Mouse (Mus musculus): ENCODE measurements around the gene Psg16.
"Not testable (repeated sequence)": the region's sequence is repeated elsewhere in the genome, so short reads cannot be mapped to it uniquely, and the experiment has no call there.

Psg16 gene

GRCm38 (mm10) chr7:17091280-17091679 is 17.4 kb downstream of the Psg16 start:
- no peak for DNase-seq (ENCODE audit: low read depth, low spot score)

DNA sequence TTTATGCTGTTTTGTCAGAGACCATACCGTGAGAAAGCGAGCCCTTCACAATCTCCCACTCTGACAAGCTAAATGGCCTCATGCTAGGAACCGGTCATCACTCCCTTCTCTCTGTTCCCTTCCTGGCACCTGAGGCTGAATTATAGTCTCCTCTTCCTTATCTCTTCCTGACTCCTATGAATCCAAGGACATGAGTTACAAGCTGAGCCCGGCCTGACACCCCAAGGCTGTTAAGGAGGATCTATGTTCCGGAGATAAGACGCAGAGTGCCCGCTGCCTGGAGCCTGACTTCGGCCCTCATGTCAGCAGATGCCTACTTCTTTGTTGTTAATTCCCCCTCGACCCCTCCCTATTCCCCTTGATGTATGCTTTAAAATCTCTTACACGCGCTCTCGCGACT is 27.8 kb downstream of the Psg16 start:
- DNase-seq (ENCODE audit: low read depth, low spot score): not testable (repeated sequence)

DNA sequence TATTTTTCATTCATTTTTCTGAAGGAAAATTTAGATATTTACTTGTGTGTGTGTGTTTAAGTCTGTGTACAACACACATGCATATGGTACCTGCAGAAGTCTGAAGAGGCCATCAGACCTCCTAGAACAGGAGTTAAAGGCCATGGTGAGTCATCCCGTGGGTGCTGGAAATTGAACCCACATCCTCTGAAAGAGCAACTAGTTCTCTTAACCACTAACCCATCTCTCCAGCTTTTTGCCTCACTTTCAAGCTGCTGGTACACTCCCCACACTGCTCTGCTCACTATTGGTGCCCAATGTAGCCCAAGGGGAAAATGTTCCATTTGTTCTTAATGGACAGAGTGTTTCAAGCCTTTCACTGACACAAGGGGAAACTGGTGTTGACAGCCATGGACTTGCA is 61.5 kb downstream of the Psg16 start:
- DNase-seq (ENCODE audit: low read depth, low spot score): no peak

DNA sequence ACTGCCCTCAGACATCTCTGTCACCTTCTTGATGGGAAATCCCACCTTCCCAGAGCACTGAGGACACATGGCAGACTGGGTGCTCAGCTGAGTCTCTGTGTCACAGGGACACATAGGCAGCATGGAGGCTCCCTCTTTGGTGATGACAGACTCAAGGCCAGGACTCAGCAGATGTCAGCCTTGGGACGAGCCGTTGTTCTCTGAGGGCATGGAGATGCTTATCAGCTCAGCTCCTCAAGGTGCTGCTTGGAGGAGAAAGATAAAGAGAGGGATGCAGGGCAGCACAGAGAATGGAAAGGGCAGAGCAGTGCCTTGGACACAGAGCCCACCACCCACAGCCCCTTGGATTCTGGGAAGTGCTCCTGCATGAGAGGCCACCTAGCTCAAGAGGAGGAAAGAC is 76.1 kb downstream of the Psg16 start, which contains the start of gene Ceacam3:
Gene Ceacam3, plus strand, starts transcription at position 352 of the 400 bp plus-strand sequence.
- DNase-seq (ENCODE audit: low read depth, low spot score): no peak

DNA sequence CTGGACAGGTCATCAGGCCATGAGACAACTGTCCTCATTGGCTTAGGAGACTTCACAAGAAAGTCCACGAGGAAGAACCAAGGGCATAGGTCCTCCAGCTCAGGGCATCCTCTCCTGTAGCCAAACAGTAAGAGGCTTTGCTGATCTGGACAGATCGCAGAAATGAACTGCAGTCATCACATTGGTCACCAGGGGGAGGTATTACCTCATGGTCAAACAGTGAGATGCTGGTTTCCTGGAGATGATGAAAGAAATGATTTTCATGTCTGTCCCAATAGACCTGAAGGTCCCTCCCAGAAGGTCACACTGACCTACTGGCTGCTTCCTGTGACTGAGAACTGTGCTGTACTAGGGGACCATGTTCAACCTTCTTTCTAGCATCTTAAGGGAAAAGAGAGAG is 81.8 kb downstream of the Psg16 start:
- DNase-seq (ENCODE audit: low read depth, low spot score): no peak

GRCm38 (mm10) chr7:17156885-17157677 is 83.2 kb downstream of the Psg16 start:
- no peak for DNase-seq (ENCODE audit: low read depth, low spot score)

GRCm38 (mm10) chr7:17159011-17159410 is 85.2 kb downstream of the Psg16 start:
- no peak for DNase-seq (ENCODE audit: low read depth, low spot score)

- DNase-seq (ENCODE audit: low read depth, low spot score): no peak
These were observed 98.0 kb downstream of the Psg16 start for GRCm38 (mm10) chr7:17171827-17172226.

All from c-Kit-negative CD71-positive TER-119-positive erythroid progenitor cells, embryonic 14.5 days (primary cell).